Mouse (Mus musculus) megakaryocyte progenitor cell, adult 5-6 weeks (primary cell): Measurements from ENCODE around the gene Zhx3. TPM values are rescaled to one million over a fixed set of nuclear protein-coding genes. Genes with fewer than 3 reads are reported as not detected.
A peak's percentile ranks its signal among the peaks of the same experiment; 100 is the strongest.

Source experiments
- ATAC-seq: replicated peaks from 2 replicates; pipeline ENCODE4 v1.8.0; 2016; ENCODE audit warnings: mild to moderate bottlenecking, moderate TSS enrichment, inconsistent platforms; ENCODE audit not compliant: poor library complexity
- total RNA-seq, 2 experiments: library from RNA; stranded (forward) in 1 of 2; stranded (reverse) in 1 of 2; fragments of 157-497, 149-512 nt in 1 of 2; fragments of 200-1000 nt in 1 of 2; gene quantifications; 2 replicates each; pipeline versions ENCODE4 v1.2.3 to v1.2.4; 2015 to 2017

Zhx3 gene
- total RNA-seq, 2 experiments from 2014 or later: 3.1 to 5.9 TPM

DNA sequence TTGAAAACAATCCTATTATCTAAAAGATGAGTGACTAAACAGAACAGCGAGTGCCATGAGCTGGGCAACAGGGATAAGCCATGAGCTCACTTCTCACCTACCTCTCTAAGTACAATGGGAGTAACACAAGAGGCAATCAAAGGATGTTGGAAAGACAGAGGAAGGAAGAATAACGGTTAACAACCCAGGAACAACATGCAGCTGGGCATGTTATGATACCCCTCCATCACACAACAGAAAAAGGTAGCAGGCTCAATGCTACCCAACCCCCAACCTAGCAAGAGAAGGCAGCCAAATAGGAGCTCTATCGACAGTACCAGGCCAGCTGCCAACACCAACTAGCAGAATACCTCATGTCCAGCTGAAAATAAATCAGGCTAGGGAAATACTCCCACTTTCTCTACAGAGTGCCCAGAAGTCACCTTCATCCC, 66.7 kb downstream of the Zhx3 start:
- no peak for ATAC-seq

DNA sequence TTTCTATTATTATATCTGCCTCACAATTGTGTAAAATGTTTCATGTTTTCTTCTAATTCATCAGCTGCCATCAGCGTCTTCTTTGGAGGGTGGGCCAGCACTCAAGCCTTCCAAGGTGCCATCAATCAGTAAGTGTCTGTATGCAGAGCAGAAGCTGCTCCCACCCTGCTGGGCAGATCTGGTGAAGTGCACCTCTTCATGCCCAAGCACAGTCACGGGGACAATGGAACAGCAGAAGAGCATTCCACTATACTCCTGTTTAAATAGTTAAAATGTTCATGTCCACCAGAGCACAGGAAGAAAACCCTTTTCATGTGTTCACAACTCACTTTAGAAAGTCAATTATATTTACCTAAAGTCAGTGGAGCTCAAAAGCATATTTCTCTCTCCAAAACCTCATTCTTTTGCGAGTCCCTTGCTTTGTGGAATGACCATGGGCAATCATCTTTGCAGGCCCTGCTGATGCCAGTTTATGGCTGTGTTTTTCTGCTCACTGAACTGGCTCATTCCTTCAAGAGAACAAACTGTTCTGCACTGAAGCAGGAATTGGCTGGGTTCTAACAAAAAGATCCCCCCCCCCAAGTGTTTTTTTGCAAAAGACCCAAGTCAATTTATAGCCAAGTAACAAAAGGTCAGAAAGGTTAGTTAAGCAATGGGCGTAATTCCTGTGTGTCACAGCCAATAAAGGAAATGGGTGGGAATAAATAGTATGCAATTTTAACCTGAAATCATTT, 67.8 kb downstream of the Zhx3 start:
- ATAC-seq: no peak

DNA sequence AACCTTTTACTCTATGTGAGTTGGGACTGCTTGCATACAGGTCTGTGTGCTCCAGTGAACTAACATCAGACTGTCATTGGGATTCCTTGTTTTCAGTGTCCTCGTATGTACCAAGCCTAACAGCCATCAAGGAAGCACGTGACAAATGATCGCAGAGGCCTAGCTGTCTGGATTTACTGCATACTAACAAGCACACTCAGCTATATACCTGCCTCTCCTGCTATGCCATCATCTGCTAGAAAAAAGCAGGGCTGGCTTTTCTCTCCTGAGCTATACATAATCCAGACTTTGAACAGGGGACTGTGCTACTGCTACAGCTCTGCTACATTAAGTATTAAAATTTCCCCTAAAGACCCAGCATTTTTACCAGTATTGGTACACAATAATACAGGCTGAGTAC, 70.5 kb downstream of the Zhx3 start:
- no peak for ATAC-seq

DNA sequence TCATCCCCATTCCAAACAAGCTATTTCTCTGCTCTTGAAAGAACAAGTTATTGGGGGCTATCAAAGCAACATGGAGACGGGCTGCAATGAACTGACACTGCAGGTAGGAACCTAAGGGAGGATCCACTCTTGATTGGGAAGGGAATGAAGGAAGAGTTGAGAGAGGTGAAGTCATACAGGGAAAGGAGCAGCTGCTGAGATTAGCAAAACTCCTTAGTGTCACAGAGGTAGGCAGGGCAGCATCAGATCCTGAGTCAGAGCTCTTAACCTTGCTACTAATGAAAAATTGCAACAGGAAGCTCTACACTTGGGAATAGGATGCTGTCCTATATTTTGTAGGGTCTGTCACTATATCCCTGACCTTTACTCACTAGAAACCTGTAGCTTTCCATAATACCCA, 71.8 kb downstream of the Zhx3 start:
- ATAC-seq: no peak

DNA sequence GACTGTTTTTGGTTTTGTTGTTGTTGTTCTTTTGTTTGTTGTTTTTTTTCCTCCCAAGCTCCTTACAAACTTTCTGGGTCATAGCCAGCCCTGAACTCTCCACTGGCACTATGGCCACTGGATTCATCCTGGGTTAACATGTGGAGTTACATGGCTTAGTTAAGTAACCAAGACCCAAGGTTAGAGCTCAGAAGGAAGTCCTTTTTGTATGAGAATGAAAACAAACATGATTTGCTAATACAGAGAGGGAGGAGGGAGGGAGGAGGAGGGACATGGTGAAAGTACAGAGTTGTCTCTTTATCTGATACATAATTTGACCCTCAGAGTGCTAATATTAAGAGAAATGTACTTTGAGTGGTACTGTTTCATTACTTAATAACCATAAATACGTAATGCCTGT, 74.6 kb downstream of the Zhx3 start:
- ATAC-seq: no peak

DNA sequence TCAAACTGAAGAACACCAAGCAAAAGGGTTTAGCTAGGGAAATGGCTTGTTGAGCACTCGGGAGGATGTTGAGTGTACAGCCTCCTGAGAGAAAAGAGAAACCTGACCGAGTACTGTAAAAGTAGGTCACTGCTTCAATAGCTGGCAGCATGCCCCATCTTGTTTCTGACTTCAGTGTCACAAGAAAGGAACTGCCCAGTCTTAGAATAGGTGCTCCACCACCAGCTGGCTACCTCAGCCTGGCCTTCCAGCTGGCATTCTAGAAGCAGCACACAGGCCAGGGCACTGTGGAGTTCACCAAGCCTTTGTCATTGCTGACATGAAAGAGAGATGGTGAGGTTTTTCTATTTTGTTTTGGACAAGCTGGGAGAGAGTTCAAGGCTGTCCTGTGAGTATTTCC, 75.8 kb downstream of the Zhx3 start:
- ATAC-seq: no peak

DNA sequence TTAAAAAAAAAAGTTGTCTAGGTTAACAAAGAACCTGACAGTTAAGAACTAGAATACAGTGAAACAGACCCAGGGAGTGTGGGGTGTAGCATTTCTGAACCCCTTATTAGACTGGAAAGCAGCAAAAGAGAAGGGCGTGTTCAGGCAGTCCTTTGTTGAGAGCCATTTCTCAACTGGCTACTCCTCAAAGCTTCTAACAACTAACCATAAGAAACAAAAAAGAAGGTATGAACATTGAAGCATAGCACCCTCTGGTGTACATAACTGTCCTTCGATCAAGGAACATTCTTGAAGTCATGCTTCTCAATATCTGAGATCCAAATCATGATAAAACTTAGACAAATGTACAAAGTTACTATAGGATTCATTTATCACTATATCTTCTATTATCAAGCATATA, 79.7 kb downstream of the Zhx3 start:
- peak; percentile 80 for ATAC-seq

DNA sequence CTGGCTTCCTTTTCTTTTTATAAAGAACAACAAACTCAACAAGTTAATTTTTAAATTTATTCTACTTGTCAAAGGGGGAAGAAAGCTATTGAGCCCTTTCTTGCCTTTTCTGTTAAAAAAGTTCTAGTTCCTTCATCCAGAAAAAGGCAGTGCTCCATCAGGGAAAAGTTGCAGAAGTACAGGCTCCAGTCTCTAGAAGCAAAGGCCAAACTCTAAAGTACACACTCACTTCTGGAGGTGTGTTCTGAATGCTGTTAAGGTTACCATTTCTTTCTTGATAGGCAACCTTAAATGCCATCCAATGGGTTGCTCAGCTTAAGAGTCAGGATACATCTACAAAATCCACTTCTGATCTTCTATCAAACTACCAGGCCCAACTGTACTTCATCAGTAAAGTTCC, 83.1 kb downstream of the Zhx3 start:
- ATAC-seq: no peak

DNA sequence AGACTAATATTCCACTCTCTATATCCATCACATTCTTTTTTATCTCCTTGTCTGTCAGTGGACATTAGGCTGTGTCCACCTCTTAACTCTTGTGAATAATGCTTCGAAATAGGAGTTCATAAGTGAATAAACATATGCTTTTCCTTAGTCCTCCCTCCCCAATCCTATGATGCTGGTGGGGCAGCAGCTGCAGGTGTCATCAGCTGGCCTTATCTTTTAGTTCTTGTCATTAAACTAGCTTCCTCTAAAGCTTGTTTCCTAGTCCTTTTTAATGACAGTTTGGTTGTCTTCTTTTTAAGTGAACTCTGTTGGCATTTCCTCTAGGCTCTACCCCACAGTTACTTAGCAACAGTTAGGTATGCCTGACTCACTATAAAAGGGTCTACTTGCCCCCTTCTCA, 83.8 kb downstream of the Zhx3 start:
- no peak for ATAC-seq

DNA sequence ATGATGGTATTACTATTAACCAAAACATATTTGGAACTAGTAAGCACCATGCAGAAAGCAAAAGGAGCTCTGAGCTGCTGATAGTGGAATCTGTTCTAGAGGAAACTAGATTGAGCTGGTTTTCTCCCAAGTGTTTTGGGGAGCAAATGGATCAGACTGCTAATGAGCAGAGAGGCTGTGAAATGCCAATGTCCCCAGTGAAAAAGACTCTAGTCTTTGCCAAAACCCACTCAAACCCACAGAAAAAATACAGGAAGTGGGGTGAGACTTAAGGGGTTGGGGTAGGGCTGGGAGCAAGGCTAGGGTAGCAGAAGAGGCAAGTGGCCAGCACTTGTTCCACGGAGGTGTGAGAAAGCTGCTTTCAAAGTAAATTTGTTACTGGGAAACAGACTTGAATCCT, 86.5 kb downstream of the Zhx3 start:
- no peak for ATAC-seq

DNA sequence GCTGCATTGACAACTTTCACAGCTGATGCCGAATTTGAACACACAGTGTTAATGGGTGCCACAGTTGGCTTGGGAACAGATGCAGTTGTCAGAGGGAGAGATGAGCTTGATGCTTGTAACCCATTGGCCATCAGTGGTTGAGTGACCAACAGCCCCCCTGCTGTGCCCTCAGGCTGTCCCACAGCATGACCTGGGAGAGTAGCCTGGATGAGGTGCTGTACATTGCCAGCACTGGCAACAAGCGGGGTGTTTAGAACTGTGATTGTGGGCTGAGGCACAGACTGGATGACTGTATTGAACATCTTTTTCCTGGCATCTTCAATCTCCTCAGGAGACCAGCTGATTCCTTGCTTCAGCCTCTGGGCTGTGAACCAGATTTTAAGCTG, 92.0 kb downstream of the Zhx3 start:
- no peak for ATAC-seq

DNA sequence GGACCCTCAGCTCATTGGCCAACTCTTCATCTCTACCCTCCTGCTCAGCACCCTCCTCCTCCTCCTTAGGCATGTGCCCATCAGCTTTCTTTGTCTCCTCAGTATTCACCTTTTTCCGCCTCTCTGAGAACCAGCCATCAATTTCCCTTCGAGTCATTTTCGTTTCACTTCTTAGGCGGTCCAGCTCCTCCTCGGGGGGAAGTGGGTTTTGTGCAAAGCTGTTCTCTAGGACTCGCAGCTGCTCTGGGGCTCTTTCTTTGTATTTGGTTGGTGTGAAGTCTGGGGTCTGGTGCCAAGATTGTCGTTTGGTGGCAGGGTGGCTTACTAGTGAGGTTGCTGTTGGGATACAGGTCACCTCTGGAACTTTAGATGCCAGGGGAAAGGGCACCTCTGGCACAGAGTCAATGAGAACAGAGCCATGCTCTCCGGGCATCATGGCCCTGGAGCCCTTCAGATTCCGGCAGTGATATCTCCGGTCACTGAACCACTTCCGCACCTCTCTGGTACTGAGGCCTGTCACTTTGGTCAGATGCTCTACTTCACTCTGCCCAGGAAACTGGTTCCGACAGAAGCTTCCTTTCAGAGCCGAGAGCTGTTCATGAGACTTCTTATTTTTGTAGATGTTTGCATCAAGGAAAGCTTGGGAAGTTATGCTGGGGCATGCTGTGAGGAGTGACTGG, 92.5 kb downstream of the Zhx3 start:
- peak; percentile 47 for ATAC-seq

DNA sequence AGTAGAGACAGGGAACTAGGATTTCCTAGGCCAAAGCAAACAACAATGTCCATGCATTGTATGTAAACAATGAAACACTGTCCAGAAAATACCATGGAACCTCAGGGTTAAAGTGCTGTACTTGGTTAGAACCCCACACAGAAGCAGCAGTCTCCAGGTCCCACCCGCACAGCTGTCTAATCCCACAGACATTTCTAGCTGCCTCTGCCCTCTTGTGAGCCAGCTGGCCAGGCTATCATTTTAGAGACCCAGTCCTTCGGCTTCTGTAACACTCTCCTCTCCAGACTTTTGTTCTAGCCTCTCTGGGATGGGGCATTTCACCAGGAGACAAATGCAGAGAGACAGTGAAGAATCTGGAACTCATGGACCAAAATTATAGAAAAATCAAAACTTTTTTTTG, 94.8 kb downstream of the Zhx3 start:
- ATAC-seq: no peak

DNA sequence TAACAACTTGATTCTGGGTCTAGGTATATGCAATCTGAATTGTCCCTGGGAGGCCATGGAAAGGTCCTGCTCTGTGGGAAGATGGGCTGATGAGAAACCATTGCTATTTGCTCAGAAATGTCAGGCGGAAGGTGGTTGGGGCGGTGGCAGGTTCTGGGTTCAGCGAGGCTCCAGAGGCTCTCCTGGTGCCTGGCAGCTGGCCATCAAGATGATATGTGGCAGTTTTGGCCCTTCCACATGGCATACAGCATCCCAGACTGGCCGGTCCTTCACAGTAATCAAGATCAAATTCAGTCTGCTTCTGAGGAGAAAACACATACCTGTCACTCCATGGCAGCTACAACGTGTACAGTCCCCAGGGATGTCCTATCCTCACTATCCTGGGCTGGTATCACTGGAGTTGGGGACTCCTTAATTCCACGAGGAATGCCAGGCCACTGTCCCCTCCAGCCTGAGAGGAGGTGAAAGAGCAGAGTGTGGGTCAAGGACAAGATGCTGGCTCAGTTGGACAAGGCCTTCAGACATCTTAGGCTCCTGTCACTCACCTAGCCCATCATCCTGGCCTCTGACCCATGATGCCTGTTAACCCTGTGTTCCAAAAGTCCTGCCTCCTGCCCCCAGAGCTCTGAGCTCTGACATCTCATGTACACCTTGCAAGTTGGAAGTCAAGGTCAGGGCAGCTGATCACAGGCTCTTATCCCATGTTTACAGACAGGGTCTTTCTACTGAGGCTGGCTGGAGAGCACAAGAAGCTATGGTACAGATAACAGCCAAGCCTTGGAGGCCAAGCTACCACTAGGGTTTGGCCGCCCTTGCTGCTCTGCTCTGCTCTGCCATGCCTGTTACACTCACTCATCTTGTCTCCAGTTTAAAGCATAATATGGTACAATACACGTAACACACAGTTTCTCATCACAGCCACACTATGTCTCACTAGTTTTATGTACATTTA, 101.2 kb downstream of the Zhx3 start:
- peak; percentile 34; the same call in 1 of the 2 replicates for ATAC-seq

DNA sequence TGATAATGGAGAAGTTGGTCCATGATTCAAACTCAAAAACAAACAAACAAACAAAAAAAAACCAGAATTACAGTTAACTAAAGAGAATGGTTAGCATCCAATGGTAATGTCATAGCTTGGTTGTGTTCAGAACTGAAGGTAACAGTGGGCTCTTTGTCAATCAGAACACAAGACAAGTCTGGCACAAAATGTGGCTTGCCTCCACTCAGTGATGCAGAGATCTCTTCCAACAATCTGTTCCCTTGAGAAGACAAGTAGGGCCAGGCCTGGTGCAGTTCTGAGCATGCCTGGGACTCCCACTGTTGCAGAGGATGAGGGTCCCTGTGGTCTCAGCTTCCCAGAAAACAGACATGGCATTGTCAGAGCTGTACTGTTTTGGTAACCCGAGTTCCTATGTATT, 101.9 kb downstream of the Zhx3 start:
- ATAC-seq: no peak

DNA sequence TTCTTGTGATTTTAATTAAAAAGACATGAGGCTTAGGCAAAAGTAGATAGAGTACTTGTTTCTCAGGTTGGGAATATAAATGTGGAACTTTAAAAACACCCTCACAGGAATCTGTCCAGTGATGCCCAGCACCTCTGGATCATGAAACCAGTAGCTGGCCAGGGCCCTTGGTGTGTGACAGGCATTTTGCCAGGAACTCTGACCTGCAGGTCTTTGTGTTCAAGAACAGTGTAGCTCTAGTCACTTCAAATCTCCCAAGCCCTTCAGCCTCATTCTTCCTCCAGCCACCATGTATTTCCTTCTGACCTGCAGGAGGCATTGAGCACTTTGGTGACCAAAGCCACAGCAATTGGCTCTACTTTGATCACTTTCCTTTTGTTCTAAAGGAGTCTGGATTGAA, 102.4 kb downstream of the Zhx3 start:
- ATAC-seq: no peak

DNA sequence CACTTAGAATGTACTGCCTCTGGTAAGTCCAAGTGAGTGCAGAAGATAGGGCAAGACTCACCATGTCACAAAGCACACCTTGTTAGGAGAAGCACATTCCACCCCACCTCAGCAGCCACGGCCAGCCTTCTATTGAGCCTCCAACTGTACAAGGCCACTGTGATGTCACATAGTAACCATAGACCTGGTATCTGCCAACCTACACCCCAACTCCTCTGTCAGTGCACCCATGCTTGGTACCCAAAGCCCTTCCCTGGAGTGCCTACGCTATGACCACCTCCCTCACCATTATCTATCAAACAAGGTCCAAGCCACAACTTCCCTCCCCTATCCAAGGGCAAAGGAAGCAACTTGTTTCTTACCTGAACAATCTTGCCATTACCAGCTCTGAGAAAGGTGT, 103.8 kb downstream of the Zhx3 start:
- ATAC-seq: no peak

DNA sequence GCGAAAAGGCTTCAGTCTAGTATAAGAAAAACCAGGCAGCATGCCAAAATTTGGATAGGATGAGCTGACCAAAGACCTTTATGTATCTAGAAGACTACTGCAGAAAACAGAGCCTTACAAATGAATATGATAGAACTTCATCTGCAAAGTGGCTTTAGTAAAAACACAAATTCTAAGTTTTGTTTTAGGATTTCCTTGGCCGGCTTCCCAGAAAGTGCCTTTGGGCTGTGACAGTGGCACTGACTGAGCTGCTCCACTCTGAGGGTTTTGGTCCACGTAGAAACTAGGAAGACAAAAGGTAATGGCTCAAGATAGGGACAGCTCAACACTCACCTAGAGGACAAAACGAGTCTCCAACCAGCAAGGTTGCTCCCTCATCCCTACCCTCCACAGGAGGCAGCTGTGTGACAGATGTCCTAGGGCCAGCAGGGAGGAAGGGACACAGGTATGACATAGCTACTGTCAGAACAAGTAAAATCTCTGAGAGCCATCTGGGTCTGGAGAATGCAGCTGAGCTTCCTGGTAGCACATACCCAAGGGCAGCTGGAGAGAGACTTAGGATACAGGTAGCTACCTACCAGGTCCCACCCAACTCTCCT, 104.6 kb downstream of the Zhx3 start:
- ATAC-seq: no peak

DNA sequence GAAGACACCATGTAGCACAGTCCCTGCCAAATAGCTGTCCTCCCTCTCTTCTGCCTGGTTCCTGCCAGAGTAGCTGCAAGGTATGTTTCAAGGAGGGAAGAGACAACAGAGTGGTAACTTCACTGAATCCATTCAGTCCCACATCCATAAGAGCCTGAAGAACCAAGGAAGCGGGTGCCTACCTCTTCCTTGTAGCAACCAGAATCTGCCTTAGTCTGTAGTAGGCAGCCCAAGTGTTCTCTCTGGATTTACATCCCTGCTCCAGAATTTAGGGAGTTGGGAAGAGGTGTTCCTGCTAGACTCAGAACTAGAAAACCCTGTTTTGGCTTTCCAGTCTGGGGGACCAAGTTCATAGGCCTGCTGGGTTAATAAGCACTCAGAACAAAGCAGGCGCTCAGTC, 105.6 kb downstream of the Zhx3 start:
- ATAC-seq: no peak

DNA sequence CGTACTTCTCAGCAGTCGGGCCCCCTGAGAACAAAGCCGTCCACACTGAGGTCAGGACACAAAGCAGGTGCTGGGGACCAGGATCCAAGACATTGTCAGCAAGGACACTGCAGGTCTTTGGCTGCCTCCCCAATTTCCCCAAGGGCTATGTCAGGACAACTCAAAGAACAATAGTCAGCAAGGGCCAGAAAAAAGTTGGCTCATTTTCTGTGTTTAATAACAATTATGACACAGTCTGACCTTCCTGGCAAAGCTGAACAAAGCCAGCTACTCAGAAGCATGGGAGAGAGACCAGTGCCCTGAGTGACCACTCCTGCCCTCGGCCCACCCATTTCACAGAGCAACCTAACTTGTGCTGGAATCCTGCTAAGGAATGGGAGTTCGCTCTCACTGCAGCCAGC, 106.4 kb downstream of the Zhx3 start:
- ATAC-seq: no peak

DNA sequence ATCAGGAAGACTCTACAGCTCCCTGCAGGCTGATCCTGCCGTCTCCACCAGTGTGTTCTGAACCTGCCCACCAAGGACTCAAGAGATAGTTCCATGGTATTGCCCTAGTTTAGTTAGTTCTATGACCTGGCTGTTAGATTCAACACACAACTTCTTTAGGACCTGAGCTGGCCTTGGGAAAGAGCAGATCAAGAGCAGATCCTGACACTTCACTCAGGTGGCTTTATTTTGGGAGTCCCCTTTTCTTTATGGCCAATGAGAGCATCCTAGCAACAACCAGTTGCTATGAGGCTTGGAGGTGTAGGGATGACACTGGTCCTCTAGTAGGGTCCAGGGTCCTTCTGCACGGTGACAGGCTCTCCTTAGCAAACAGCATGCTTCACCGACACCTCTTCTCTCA, 107.7 kb downstream of the Zhx3 start:
- ATAC-seq: no peak
